Mouse (Mus musculus) stomach, postnatal 0 days (tissue): ENCODE data around the gene Osbp. TPM values are rescaled to one million over a fixed set of nuclear protein-coding genes. Genes with fewer than 3 reads are reported as not detected.
"Not testable (repeated sequence)": the region's sequence is repeated elsewhere in the genome, so short reads cannot be mapped to it uniquely, and the experiment has no call there.

Experiments used
- ATAC-seq: fragments of 200-750 bp; cut with Nextera tagmentation; 2 replicates; pipeline ENCODE4 v1.8.0; 2017; ENCODE audit not compliant: low FRiP score, low TSS enrichment
- DNase-seq: peaks from one replicate; pipeline ENCODE4 v3.0.0-alpha.2; 2016; ENCODE audit warnings: low spot score
- H3K27ac ChIP-seq: fragments of 300-500 bp; sonication (generic); replicated peaks from 2 replicates; pipeline ENCODE4 v1.5.1; 2014; ENCODE audit warnings: mild to moderate bottlenecking, control low read depth
- H3K27me3 ChIP-seq: fragments of 300-500 bp; sonication (generic); 2 replicates; pipeline ENCODE4 v1.6.1; 2014; ENCODE audit warnings: low read length; ENCODE audit not compliant: control insufficient read depth, insufficient read depth
- H3K36me3 ChIP-seq: fragments of 300-500 bp; sonication (generic); 2 replicates; pipeline ENCODE4 v1.6.1; 2014; ENCODE audit warnings: low read length, mixed read lengths; ENCODE audit not compliant: control insufficient read depth, insufficient read depth
- H3K4me1 ChIP-seq: fragments of 300-500 bp; sonication (generic); replicated peaks from 2 replicates; pipeline ENCODE4 v1.6.1; 2014; ENCODE audit warnings: antibody characterized with exemption; ENCODE audit not compliant: control insufficient read depth, insufficient read depth
- H3K4me2 ChIP-seq: fragments of 300-500 bp; sonication (generic); replicated peaks from 2 replicates; pipeline ENCODE4 v1.6.1; 2014; ENCODE audit warnings: low read depth, mild to moderate bottlenecking, control low read depth, moderate library complexity
- H3K4me3 ChIP-seq: fragments of 300-500 bp; sonication (generic); 2 replicates; pipeline ENCODE4 v1.5.1; 2014; ENCODE audit warnings: low read depth, low read length, control low read depth
- H3K9ac ChIP-seq: fragments of 300-500 bp; sonication (generic); 2 replicates; pipeline ENCODE4 v1.6.1; 2014; ENCODE audit warnings: mild to moderate bottlenecking, low read length, control low read depth, mixed read lengths
- H3K9me3 ChIP-seq: fragments of 300-500 bp; sonication (generic); 2 replicates; pipeline ENCODE4 v1.6.1; 2016; ENCODE audit warnings: low read length; ENCODE audit not compliant: control insufficient read depth
- CTCF ChIP-seq: IDR thresholded peaks from 2 replicates; pipeline ENCODE4 v1.5.1; 2016; ENCODE audit warnings: antibody characterized with exemption, low read depth, mild to moderate bottlenecking, moderate library complexity
- EP300 ChIP-seq: optimal IDR thresholded peaks from 2 replicates; pipeline ENCODE3; 2016; ENCODE audit warnings: antibody characterized with exemption
- WGBS: fragments of 180-500 bp; shearing (Covaris S2); extraction: QIAGEN DNeasy Blood & Tissue Kit; methylation state at CpG from one replicate; pipeline ENCODE4 v1.1.7; 2014; 5-methylcytosine and 5-hydroxymethylcytosine counted together
- polyA plus RNA-seq: library from polyadenylated mRNA; unstranded; fragments of >200 nt; fragmentation: Nextera tagmentation; extraction: Ambion mirVana; gene quantifications from 2 replicates; pipeline ENCODE4 v1.2.1, GENCODE M21; 2015

The Osbp gene
- polyA plus RNA-seq, 1 experiment from 2014 or later, result 4.5 TPM

- Histone ChIP-seq H3K36me3 (peaks cover 39% of the 10 kb centered on the region; the same call in 1 of the 2 replicates), H3K27ac (no peak overlapping the region), H3K4me3 (no peak overlapping the region), H3K4me2 (no peak overlapping the region), H3K27me3 (no peaks in the 10 kb centered on the region), H3K9ac (no peak overlapping the region), H3K9me3 (no peaks in the 10 kb centered on the region), H3K4me1 (no peaks in the 10 kb centered on the region)
- no peak for ATAC-seq
- WGBS, result 66% methylated on average over 4 of the region's 4 CpGs
- TF ChIP-seq EP300 (no peak), CTCF (no peak)
- no peak for DNase-seq
Observed at GRCm38 (mm10) chr19:11975683-11976082, 9.9 kb downstream of the Osbp start.

- H3K9ac ChIP-seq, result no peak overlapping the region
- H3K4me2 ChIP-seq, result no peak overlapping the region
- ATAC-seq (peak; percentile 65), DNase-seq (peak; percentile 33)
- TF ChIP-seq CTCF (no peak), EP300 (no peak)
- no peaks in the 10 kb centered on the region for H3K4me1 ChIP-seq
- no peak overlapping the region for H3K27ac ChIP-seq
- no peaks in the 10 kb centered on the region for H3K9me3 ChIP-seq
- peaks cover 42% of the 10 kb centered on the region for H3K36me3 ChIP-seq
- H3K4me3 ChIP-seq, result no peak overlapping the region
- 76% methylated on average over 5 of the region's 5 CpGs for WGBS
- H3K27me3 ChIP-seq, result no peaks in the 10 kb centered on the region
Observed at GRCm38 (mm10) chr19:11977363-11977762, 11.6 kb downstream of the Osbp start.

GRCm38 (mm10) chr19:11980471-11980870 lies 14.7 kb downstream of the Osbp start:
- H3K36me3 ChIP-seq, result peaks cover 41% of the 10 kb centered on the region
- no peak overlapping the region for H3K4me2 ChIP-seq
- 72% methylated on average over 4 of the region's 4 CpGs for WGBS
- no peak overlapping the region for H3K27ac ChIP-seq
- no peaks in the 10 kb centered on the region for H3K27me3 ChIP-seq
- TF ChIP-seq EP300, result no peak
- TF ChIP-seq CTCF, result no peak
- no peak overlapping the region for H3K4me3 ChIP-seq
- no peaks in the 10 kb centered on the region for H3K4me1 ChIP-seq
- H3K9me3 ChIP-seq, result no peaks in the 10 kb centered on the region
- ATAC-seq, result no peak
- H3K9ac ChIP-seq, result no peak overlapping the region
- no peak for DNase-seq

- peaks cover 38% of the 10 kb centered on the region for H3K36me3 ChIP-seq
- H3K27me3 ChIP-seq, DNase-seq, H3K4me1 ChIP-seq, H3K4me2 ChIP-seq, H3K27ac ChIP-seq, H3K9ac ChIP-seq, H3K9me3 ChIP-seq, H3K4me3 ChIP-seq, ATAC-seq: not testable (repeated sequence)
- WGBS, result 80% methylated on average over 5 of the region's 5 CpGs
Observed at GRCm38 (mm10) chr19:11984614-11985013, 18.9 kb downstream of the Osbp start.

GRCm38 (mm10) chr19:11987841-11988240 lies 22.1 kb downstream of the Osbp start:
- DNase-seq (no peak), ATAC-seq (no peak)
- Histone ChIP-seq H3K9ac (no peak overlapping the region), H3K27ac (no peak overlapping the region), H3K36me3 (peaks cover 48% of the 10 kb centered on the region), H3K4me1 (no peaks in the 10 kb centered on the region), H3K9me3 (no peaks in the 10 kb centered on the region), H3K4me3 (no peak overlapping the region), H3K4me2 (no peak overlapping the region), H3K27me3 (no peaks in the 10 kb centered on the region)
- no peak for TF ChIP-seq EP300
- TF ChIP-seq CTCF, result no peak; the same call in 1 of the 2 replicates
- WGBS, result 89% methylated on average over 3 of the region's 3 CpGs

GRCm38 (mm10) chr19:11989334-11989733 lies 23.6 kb downstream of the Osbp start:
- no peak overlapping the region for H3K4me2 ChIP-seq
- TF ChIP-seq CTCF (no peak), EP300 (no peak)
- H3K9ac ChIP-seq, result no peak overlapping the region
- no peak for DNase-seq
- 97% methylated on average over 7 of the region's 7 CpGs for WGBS
- H3K27me3 ChIP-seq, result no peaks in the 10 kb centered on the region
- no peak overlapping the region for H3K4me3 ChIP-seq
- no peak overlapping the region for H3K27ac ChIP-seq
- ATAC-seq, result no peak
- H3K9me3 ChIP-seq, result no peaks in the 10 kb centered on the region
- H3K4me1 ChIP-seq, result no peaks in the 10 kb centered on the region
- H3K36me3 ChIP-seq, result peaks cover 41% of the 10 kb centered on the region
